Mouse (Mus musculus) cerebellum, postnatal 10 days (tissue): ENCODE data around the gene Ccl9.
A peak's percentile ranks its signal among the peaks of the same experiment; 100 is the strongest.
"Not testable (repeated sequence)": the region's sequence is repeated elsewhere in the genome, so short reads cannot be mapped to it uniquely, and the experiment has no call there.

ENCODE experiments used
- DNase-seq, 2 experiments: peaks; one replicate each; pipeline ENCODE4 v3.0.0; 2021; ENCODE audit warnings: mixed read lengths in 2 of 2

Gene Ccl9

DNA sequence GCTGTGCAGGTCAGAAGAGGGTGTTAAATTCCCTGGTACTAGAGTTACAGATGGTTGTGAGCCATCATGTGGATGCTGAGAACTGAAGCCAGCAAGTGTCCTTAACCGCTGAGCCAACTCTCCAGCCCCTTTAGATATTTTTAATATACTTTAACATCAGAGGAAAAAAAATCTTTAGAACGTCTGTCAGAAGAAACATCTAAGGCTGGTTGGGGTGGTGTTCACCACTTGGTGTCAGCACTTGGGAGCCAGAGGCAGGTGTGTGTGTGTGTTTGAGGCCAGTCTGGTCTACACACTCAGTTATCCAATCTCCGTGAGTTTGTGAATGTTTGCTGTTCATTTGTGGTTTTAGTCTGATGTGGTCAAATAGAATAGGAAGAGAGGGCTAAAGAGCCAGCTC lies 563 bp upstream of the Ccl9 start:
- DNase-seq = no peak

DNA sequence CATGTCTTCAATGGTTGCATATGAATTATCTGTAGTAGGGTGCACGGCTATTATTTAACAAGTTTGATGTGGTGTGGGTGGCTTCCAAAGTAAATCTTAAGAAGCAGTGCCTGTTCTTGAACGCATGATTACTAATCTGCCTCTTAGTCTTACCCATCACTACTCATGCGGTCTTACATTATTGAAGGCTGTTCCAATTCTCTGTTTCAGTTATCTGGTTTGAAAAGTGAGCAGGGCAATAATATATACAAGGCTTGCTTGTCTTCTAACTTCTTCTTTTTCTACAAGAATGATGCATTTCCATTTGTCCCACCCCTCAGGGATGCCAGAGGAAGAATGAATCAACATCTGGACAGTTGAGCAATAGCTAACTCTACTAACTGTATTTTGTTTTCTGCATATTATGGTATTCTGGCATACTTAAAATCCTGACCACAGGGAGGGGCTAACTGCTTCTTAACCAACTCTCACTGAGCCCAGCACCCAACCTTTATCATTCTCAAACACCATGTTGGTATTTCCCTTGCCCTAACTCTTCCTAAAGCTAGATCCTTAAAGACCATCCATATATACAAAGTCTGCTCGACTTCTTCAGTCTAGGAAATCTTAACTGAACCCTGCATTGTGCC lies 1.4 kb downstream of the Ccl9 start:
- DNase-seq = no peak

DNA sequence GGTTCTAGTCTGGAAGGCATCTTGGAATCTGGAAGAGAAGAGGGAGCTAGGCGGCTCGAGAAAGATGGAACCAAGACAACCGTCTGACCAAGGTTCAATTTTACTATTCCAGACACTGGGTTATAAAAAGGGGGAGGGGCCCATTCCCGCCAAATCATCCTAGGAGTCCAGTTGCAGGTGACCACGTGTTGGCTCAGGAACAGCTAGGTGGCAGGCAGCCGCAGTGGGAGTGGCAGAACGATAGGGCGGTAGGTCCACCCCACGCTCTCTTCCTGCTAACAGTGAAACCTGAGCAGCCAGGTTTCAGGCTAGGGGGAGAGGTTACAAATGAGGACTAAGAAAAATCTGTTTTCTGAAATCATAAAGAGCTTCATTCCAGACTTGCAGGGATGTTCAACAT lies 5.6 kb downstream of the Ccl9 start:
- DNase-seq = no peak

DNA sequence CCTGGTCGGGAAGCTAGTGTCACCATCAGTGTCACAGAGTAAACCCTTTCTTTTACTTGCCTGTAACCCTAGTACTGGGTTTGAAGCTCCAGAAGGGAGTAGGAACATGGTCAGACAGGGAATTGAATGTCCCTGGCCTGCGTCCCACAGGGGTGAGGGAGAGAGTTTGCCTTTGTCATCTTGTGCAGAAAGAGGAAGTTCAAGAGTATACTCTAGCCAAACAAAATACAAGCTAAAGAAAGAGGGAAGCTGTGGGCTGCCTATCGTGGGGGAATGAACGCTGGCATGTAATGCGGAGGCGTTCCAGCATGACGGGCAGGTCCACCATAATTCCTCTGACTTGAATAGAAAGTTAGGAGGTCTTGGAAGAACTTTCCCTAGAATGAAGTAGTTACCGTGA lies 6.2 kb downstream of the Ccl9 start:
- no peak for DNase-seq

DNA sequence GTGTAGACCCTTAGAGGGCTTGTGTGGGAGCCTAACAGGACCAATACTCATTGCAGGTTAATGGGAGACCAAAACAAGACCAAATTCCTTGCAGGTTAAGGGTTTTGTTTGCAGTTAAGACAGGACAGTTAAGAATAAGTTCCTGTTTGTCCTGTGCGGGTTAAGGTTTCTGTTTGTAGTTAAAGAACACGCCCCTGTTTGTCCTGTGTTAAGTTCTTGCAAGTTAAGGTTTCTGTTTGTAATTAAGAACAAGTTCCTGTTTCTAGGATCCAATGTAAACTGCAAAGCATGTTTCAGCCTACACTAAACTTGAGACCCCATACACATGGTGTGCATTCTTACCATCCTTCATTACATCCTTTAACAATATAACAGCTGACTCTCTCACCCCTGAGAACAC lies 8.2 kb downstream of the Ccl9 start:
- no peak for DNase-seq

DNA sequence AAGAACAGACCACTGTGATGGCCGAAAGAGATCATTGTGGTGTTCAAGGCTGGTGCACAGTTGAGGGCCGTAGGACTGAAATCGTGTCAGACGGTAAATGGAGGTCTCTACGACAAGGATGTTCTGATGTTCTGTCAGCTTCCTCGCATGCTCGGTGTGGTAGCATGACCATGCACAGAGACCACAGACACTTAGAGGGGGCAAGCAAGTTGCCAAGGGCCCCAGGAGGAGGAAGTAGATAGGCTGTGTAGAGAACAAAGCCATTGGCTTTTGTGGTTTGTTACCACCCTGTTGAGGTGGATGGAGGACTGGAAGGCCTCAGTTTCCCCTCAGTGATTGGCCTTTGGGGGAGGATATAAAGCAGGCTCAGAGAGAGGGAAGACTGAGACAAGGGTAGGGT lies 9.2 kb downstream of the Ccl9 start:
- no peak for DNase-seq

DNA sequence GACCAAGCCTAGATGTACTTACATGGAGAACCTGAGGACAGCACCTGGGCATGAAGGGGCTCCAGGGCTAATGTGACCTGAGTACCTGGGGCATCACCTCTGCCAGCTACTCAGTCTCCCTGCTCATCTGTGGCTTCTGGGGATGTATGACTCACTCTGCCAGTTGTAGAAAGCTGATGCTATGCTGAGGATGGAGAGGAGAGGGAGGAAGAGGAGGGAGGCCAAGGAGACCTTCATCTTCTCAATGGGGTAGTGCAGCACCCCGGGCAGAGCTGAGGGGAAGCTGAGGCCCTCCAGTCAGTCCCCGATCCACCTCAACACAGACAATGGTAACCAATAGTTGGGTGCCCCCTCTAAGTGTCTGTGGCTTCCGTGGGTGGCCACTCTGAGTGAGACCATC lies 9.7 kb downstream of the Ccl9 start:
- no peak for DNase-seq

DNA sequence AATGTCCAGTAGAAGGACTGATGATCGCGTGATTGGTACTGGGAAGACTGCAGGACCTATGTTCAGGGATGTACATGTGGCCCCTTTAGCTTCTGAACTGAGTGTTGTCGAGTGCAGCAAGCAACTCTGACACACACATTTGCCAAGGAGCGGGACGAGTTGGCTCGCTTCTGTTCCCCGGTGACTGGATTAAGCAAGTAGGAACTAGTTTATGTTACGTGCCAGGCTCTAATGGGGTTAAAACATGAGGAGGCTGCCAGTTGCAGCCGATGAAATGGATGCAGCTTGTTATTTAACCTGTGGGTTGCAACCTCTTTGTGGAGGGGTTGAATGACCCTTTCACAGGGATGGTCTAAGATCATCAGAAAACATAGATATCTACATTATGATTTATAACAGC lies 10.4 kb downstream of the Ccl9 start:
- DNase-seq = no peak

DNA sequence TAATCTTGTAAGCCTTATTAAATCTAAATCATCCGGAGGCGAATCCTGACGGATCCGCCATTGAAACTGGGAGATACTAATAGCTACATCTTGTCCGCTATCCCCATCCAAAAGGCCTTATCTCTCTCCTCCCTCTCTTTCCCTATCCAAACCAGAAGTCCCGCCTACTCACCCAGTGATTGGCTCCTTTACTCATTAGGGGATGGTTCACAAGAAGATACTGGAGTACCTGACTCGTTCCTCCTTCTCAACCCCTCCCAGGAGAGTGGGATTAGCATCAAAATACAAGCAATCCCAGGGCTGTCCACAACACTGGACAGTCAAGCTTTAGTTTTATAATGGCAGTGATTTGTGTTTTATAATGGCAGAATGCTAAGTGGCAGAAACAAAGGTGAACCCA lies 11.1 kb downstream of the Ccl9 start:
- DNase-seq = no peak

DNA sequence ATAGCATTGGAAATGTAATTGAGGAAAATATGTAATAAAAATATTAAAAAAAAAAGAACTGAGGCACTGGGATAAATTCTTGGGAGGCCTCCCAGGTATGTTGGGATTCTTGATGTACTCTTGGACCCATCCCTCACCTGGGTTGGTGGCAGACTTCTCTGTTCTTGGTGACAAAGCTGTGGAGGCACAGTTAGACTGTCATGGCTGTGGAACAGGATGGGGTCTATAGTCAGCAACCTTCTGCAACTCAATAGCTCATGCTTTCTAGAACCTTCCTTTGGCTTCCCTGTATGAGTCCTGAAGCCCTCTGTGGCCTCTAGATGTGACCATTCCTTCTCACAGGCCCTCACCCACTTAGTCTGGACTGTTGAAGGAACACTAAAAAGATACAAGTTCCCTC lies 11.8 kb downstream of the Ccl9 start:
- DNase-seq = no peak

DNA sequence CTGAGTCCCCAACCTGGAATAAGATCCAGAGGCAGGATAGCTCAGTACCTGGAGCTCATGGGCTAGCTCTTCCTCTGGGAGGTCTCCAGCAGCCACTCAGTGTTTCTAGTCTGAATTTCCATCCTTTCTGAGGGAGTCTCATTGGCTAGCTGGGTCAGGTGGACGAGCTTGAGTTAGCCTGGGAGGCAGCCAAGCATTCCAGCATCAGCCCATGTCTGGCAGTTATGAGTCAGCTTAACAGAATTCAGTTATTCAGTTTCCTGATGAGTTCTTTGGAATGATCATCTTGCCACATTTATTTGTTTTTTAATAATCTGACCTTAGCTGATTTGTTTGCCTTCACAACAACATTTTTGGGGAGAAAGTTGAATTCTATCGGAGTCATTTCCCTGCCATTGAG lies 14.7 kb downstream of the Ccl9 start:
- DNase-seq = peak; percentile 18 to 21

DNA sequence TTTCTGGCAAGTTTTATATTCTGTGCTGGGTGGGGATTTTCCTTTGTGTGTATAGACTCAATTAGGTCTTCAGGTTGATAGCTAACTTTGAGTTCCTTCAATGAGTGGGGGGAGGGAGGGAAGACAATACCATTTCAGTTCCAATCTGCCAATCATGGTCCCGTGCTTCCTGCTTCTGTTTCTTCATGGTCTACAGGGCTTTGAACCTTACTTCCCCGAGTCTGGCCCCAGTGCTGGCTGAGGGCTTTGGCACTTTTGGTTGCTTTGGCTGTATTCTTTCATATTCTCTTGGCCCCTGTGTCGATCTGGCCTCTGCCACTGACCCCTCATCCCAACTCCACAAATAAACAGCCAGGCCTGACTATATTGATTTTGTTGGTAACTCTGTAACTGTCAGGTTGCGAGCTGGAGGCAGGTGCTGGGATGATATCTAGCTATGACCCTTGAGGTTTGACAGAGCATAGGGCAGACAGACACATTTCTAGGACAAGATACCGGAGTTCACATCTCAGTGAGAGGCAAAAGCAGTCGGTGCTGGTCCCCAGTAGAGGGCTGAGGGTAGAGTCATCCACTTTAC lies 16.0 kb downstream of the Ccl9 start:
- DNase-seq = no peak

DNA sequence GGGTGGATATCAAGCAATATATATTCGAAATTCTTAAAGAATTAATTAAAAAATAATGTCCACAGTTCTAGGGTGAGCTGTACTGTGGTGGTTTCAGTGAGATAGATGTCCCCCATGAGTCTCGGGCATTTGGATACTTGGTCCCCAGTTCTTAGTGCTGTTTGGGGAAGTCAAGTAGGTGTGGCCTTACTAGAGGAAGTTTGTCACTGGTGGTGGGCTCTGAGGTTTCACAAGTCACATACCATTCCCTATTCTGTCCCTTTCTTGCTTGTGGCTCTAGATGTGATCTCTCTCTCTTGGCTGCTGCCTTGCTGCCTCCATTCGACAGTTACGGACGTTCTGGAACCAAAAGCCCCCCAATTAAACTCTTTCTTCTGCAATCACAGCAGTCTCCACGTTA lies 18.0 kb downstream of the Ccl9 start:
- DNase-seq = no peak

DNA sequence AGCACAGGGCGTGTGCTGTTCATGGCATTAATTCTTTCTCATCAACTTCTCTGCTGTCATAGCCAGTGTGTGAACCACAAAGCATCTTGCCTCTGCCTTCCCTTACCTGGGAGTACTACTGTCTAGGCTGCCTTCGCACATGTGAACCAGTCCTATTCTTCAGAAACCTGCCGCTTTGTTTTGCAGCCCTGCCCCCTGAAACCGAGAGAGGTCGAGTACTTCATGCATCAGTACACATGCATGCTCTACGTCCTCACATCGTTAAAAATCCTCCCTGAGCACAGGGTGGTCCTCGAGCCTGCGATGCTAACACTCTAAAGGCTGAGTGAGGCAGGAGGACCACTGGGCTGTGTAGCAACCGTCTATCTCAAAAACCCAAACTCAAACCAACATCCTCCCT lies 21.4 kb downstream of the Ccl9 start:
- no peak for DNase-seq

DNA sequence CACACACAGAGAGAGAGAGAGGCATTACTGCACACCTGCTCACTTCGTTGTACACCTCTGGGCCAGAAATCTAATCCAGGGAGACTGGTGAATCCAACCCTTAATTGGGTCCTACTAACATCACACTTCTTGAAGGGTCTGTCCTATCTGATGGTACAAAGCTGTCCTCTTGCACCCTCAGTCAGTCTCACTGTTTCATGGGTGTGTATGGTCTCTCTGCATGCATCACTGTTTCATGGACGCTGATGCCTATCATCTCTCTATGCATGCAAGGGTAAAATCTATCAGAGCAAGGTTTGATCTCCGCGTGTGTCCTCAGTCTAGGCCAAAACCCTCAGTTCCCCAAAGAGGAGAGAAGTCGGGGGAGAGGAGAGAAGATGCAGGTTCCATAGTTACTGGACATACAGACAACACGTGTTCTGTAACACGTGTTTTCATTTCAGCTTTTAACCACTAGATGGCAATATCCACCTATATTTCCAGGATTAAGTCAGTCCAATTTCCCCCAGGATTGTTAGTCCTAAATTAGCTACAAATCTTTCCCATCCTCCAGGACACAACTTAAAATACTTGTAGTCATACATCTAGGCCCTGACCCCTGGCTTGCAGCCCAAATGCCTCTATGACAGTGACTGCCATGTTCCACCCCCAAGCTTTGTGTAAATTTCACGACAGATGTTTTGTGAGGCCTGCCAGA lies 22.2 kb downstream of the Ccl9 start:
- DNase-seq = peak; percentile 61 to 82

DNA sequence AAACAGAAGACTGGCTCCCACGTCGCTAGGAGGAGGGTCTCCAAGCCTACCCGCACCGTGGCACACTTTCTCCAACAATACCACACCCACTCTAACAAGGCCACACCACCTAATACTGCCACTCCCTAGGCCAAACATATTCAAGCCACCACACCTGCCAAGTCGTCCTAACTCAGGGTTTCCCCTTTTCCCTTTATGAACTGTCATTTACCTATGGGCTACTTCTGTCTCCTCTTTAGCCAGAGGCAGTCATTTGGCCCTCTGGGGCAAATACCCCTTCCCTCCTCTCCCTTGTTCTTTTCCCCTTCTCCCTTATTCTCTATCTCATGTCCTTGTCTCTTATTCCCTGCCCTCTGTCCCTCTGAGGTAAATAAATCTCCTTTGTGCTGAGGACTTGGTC lies 26.8 kb downstream of the Ccl9 start:
- DNase-seq = no peak

DNA sequence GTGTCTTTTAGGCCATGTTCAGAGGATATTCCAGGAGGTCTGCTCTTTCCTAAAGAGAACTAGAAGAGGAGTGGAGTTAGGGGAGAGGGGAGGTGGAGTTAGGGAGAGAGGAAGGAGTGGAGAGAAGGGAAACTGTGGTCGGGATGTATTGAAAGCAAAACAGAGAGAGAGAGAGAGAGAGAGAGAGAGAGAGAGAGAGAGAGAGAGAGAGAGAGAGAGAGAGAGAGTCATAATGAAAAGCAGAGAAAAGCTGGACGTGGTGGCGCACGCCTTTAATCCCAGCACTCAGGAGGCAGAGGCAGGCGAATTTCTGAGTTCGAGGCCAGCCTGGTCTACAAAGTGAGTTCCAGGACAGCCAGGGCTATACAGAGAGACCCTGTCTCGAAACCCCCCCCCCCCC lies 27.4 kb downstream of the Ccl9 start:
- DNase-seq = not testable (repeated sequence)

DNA sequence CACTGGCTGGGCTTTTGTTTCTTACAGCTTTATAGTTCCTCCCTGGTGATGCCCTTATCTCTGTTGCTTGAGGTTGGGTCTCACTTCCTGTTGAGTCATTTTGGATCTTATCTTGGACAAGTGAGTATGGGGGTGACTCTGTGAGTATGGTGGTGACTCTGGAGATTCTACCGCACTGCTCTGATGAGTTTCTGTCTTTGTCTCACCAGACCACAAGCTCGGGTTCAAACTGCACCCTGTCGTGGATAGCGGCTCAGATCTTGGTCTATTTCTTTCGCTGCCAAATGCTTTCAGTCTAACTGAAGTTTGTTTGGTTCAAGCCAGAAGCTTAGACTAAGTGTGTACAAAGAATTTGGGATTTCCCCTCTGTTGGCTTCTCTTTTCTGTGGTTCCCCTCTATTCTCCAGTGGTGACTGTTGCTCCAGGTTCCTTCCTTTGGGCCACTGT lies 28.2 kb downstream of the Ccl9 start:
- DNase-seq = no peak

DNA sequence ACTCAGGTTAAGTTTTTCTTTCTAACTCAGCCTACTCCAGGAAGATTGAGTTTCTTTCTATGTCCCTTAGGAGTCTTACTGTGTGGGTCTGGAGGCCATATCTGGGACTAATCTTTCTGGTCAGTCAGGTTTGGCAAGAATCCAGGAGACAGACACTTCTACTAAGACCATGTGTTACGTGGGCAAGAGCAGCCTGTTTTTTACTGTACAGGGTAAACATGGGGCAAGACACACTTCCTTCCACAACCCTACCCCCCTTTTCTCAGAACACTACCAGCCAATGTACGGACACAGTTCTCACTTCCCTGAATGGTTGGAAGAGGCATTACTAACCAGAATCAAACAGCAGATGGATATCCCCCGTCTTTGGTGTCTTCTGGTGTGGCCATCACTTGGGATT lies 34.2 kb downstream of the Ccl9 start:
- peak in 1 of 2 experiments; percentile 25 for DNase-seq

DNA sequence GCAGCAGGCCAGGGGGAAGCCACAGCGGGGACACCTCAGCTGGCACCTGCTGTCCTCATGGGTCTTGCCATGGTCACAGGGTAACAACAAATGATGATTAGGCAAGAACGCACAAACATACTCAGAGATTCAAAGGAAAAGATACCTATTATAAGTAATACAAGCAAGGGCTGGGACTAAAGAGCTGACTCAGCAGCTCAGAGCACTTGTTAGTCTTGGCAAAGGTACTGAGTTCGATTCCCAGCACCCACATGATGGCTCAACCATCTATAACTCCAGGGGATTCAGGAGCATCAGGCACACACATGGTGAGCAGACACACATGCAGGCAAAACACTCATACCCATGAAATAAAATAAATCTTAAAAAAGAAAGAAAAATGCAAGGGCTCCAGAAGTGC lies 37.0 kb downstream of the Ccl9 start:
- DNase-seq = no peak

DNA sequence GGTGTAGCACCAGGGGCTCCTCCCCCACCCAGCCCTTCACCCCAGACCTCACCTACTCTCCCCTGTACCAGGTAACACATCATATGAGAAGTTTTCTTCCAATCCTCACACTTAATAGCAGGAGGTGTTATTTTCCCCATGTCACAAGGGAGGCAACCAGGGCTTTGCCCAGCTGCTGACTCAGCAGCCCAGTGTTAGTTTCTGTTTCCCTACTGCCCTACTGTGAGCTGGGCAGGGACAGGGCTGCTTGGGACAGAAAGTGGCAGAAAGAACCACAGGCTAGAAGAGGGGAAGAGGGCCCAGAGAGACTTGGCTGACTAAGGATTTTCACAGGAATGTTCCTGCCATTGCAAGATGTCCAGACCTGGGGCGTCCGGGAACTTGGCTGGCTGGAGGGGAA lies 37.5 kb downstream of the Ccl9 start:
- DNase-seq = no peak

DNA sequence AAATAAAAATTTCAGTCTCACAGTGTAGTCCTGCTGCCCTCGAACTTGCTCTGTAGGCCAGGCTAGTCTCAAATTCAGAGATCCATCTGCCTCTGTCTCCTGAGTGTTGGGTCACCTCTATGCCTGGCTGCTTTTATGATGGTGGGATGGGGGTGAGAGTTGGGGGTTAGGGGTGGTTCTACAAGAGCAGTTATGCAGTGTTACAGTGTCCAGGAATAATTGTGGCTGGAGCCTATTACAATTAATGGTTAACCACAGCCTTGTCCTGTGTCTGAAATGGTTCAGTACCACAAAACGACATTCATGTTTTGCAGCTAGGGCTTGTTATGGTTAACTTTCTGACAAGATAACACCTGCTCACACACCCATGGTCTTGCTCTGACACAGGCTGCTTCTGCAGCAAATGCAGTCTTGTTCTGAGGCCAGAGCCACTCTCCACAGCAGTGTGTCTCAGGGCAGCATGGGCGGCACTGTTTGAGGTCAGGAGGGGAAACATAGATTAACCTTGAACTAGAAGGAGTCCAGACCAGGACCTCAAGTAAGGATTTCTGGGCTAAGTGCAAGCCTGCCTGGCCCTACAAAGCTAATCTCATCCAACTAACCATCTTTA lies 39.6 kb downstream of the Ccl9 start:
- DNase-seq = no peak

DNA sequence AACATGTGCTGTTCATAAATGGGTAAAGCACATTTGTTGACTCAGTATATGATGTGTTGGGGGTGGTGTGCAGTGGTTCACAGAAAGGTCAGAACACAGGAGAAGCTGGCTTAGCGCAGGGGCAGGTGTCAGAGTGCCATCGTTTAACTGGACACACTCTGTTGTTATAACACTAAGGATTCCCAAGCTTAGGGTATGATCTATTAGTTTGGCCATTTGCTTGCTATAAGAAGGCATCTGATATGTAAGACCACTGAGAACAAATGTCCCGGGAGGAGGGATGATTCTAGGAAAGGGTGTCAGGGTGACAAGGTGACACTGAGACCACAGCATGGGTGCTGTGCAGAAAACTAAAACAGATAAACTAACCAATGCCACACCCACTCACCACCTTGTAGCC lies 41.6 kb downstream of the Ccl9 start:
- no peak for DNase-seq
